Mouse (Mus musculus) layer of hippocampus, adult 18-20 months (tissue): Measurements from ENCODE around the gene Aff3. TPM values are rescaled to one million over a fixed set of nuclear protein-coding genes. Genes with fewer than 3 reads are reported as not detected.

ENCODE experiments used
- DNase-seq, 2 experiments: peaks; one replicate each; pipeline ENCODE4 v3.0.0; 2022; ENCODE audit warnings: low spot score in 2 of 2
- total RNA-seq, 2 experiments: library from RNA; stranded (reverse); gene quantifications; 2 replicates each; pipeline ENCODE4 v1.2.3; 2021

The Aff3 gene
- total RNA-seq, 2 experiments from 2014 or later, result 115 to 122 TPM

DNA sequence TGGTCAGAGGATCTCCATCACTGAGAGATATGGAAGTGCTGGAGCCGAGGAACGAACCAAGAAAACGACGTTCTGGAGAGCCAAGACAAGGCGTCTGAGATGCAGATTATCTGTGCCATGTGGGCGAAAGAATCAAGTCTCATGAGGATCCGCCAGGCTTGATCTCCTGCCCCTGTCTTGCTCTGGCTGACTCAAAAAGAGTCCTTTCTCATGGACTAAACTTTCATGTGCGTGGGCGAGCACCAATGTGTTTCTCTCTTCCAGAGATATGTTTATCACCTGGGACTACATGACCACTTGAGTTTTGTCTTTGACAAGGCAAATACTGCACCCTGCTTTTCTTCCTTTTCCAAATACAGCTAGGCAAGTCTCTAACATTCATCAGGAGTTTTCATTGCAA, 6.4 kb downstream of the Aff3 start:
- no peak for DNase-seq

DNA sequence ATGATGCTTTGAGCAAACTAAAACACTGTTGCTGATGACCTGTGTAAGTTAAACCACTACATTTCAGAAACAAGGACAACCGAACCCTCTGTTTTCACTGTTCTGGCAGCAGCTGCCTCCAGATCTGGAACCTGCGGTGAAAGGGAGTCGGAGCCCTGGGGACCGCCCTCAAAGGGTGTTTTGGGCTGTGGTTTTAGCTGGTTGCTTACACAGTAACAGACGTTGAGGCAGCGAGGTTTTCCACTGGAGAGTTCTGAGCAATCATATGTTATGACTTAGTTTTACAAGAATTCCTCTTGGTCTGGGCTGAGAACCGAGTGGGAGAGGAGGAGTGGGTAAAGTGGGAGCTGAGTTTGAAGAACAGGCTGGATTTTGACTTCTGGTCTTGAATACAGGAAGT, 7.1 kb downstream of the Aff3 start:
- DNase-seq, result no peak

DNA sequence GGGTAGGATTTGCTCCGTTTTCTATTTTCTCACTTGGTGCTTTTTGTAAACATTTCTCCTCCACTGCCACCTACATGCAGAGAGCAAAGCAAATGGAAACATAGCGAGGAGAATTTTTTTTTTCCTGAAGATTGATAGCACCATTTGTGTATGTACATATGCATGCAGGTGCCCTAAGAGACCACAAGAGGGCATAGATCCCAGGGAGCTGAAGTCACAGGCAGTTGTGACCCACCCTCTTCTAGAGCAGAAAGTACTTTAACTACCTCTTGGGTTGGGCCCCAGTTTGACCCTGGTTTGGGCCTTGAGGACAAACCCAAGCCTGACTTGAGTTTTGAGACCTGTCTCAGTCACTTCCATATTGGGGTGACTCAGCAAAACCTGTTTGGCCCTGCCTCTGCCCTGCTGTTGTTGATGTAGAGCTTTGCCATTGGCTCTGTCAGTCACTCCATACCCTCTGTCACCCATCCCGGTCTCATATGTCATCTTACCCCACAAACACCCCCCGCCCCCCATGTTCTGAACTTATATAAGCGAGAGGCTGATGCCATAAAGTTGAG, 9.7 kb downstream of the Aff3 start:
- no peak for DNase-seq

DNA sequence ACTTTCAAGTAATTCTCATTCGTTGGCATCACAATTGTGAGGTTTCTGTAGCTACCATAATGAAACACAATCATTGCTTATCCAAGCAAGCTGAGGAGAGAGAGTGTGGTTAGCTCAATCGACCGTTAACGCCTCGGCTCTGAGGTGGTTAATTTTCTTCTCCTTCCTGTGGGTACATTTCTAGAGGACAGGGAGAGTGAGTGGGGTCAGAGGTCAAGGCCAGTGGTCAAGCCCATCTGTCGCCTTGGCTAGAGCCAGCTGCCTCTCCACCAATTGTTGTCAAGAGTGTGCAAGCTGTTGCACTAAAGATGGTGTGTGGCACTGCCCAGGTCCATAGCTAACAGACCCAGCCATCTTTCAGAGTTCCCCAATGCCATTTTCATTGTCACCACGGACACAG, 14.7 kb downstream of the Aff3 start:
- DNase-seq, result no peak

DNA sequence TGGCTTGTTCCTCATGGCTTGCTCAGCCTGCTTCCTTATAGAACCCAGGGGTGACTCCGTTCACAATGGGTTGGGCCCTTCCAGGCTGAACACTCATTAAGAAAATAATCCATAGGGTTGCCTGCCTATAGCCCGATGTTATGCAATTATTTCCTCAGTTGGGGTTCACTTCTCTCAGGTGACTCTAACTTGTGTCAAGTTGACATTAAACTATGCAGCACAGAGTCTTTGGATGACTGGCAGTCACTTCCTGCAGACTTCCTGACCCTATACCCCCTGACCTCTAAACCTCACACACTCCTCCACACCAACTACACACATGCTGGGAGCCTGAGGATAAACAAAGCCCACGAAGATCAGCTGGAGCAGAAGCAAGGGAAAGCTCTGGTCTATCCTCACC, 15.6 kb downstream of the Aff3 start:
- DNase-seq, result no peak

DNA sequence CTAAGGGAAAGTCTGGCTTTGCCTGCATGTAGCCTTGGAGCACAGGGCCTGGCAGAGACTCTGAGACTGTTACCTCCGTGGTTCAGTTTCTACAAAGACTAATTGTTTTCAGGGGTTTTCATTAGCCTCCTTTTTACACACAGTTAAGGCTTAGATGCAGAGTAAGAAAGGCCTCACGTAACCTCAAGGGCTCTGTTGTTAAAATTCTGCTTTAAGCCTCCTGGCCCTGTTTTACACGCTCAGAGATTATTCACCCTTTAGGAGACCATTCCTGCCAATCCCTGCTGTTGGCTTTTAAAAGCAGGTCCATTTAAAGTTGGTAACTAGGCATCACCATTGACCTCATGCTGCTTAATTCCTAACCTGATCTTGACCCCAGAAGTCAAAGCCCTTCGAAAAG, 22.5 kb downstream of the Aff3 start:
- DNase-seq, result no peak

DNA sequence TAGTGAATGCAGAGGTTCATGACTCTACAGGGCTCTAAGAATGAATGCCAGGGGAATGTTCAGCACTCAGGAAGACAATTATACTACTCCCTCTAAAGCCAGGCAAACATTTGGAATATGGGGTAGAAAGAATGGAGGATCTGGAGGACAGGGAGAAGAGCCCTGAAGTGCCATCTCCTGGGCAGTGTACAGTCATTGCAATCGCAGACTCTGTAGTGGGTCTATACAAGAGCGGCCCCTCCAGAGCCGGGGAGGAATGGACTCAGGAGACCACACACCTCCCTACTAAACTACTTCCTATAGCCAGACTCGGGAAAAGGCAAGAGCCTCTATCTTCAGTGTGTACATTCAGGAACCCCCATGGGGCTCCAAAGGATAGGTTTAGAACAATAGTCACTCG, 25.1 kb downstream of the Aff3 start:
- no peak for DNase-seq

DNA sequence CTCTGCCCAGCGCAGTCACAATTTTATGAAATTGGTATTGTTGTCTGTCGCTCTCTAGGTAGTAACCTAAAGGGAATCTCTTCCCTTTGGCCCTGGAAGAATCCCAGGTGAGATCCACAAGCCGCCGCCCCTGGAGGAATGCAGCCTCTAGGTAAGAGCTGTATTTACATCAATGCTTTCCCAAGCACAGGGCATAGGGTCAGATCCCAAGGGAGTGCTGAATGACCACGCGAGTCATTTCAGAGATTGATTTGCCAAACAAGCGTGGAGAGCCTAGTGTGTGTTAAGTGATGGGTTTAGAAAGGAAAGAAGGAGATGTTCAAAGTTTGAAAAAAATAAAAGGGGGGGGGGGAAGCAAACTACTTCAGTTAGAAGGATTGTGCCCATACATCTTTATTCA, 29.2 kb downstream of the Aff3 start:
- DNase-seq, result no peak

DNA sequence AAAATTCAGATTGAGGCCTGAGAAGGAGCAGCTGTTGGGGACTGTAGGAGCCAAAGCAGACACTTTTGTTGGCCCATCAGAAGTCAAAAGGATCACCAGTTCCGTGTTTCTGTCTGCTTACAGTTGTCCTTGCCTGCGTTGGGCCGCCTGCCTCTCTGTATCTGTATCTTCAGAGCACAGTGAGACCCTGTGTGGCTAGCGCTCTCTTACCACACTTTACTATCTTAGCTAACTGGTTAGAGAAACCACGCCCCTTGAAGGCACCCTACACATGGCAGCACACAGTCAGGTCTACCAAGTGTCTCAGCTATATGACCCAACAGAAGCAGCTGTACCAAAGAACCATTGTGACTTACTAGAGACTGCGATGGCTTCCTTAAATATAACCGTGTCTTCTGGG, 30.7 kb downstream of the Aff3 start:
- DNase-seq, result no peak

DNA sequence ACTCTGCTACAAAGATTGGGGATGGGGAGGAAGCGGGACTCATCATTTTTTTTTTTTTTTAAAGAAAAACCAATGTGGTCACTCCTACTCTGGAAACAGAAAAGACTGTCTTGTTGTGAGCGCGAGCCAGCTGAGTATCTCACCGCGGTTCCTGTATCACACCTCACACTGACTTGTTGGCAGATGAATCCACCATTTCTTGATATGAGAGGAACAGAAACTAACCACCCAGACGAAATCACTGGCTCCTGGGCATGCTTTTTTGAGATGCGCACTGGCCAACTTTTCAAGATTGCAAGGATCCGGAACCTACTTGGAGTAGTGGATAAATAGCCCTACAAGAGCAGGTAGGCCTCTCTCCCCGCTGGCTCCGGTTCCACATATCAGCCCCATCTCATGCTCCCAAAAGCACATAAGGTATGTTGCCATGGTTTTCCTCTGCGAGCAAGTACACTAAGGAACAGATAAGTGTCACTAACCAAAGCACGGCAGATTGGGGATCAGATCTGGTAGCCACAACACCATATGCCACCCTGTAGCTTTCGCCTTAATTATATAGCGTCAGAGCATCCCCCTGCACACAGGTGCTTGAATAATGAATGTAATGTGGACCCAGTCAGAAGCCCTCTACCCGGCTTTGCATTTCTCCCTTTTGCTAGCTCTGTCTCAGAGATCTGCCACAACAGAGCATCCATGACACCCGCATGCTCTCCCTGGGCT, 32.1 kb downstream of the Aff3 start:
- peak in 1 of 2 experiments; percentile 41 for DNase-seq

DNA sequence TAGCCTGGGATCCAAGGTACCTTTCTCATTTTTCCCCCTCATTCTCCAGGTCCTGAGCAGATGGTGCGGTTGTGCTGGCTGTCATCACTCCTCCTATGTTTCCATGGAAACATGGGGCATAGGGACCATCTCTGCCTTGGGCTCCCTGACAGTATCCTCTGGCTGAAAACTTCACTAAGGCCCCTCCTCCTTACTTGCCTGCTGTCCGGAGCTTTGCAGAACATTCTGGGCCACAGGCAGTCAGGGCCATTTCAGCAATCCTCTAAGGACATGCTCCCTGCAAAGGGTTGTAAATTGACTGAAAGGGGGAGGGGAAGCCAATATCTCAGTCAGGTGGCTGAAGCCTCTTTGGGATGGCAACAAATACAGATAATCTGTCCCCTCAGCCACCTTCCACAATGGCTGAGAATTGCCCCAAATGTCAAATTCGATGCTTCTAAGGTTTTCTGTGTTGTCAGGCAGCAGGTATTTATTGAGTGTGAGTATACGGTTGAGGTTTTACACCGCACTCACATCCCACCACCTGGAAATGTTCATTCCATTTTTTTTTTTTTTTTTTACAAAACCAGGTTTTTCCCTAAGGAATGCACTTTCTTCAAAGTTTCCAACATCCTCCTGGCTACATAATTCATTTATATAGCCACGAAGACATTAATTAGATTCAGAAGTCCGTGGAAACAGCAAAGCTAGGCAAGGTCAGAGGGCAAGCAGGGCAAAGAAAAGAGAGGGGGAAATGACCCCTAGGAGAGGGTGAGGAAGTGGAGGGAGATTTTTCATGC, 33.1 kb downstream of the Aff3 start:
- no peak for DNase-seq

DNA sequence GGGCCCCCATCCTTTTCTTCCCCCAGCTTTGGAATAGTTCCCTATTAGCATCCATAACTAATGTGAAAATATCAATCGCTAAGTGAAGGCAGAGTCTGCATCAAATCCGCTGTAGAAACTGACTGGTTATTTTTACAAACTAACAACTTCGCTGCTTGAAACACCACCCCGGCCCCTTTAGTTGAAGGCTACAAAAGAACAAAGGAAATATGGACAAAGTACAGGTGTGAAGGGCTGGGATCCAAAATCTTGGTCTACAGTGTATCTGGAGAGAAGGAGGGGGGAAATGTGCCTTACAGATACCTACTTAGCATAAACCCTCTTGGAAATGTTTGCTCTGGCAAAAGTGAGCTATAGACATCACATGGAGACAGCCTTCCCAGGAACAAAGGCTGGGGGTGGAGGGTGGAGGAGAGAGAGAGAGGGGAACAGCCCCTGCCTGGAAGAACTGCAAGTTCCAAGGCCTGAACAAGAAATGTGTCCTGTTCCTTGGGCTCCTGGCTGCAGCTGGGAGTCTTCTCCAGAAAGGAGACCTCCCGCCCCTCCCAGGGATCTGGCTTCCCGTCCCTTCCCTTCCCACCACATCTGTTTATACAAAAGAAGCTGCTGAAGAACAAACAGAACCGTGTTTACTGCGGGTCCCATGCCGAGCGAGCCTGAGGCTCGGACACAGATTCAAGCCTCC, 35.7 kb downstream of the Aff3 start:
- peak in 1 of 2 experiments; percentile 54 for DNase-seq

DNA sequence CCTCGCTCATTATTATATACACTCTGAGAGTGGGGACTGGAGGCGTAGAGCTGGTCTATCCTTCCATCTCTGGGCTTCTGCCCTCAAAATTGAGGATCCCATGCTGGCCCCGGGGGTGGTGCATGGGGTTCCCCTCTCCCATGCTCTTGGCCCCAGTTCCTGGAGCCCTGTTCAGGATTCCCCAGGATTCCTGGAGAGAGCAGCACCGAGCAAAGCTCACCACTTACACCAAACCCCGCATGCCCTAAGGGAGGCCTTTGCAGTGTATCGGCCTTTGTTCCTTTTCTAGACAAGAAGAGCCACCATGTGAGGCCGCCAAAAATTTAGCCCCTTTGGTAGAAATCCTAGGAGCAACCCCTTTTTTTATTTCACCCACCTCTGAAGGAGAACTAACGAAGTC, 36.3 kb downstream of the Aff3 start:
- DNase-seq, result no peak

DNA sequence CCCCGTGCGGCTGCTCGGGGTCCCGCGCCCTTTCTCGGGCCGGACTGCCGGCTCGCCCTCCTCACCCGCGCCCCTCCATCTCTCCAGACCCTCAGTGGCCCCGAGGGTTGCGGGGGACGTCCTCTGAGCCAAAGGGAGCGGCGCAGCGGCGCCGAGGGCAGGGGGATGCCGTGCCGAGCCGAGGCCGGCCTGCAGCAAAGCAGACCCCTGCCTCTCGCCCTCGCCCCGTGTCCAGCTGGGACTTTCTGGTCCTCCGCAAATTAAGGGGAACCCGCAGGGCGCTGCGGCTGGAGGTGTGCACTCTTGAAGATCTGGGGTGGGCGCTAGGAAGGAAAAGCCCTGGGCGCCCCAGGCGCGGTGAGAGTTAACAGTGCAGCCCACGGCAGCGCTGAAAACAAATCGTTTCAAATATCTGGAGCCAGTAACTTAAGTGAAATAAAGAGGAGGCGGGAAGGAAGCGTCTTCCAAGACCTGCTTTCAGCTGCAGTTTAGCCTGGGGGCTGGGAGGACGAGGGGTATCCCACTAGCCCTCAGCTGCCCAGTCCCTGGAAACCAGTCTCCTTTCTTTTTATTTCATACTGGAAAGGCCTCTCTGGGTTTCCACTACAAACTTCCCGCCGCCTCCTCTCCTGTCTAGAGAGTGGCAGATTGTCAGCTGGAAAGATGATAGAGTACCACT, 36.9 kb downstream of the Aff3 start:
- peak; percentile 44 to 69 for DNase-seq

DNA sequence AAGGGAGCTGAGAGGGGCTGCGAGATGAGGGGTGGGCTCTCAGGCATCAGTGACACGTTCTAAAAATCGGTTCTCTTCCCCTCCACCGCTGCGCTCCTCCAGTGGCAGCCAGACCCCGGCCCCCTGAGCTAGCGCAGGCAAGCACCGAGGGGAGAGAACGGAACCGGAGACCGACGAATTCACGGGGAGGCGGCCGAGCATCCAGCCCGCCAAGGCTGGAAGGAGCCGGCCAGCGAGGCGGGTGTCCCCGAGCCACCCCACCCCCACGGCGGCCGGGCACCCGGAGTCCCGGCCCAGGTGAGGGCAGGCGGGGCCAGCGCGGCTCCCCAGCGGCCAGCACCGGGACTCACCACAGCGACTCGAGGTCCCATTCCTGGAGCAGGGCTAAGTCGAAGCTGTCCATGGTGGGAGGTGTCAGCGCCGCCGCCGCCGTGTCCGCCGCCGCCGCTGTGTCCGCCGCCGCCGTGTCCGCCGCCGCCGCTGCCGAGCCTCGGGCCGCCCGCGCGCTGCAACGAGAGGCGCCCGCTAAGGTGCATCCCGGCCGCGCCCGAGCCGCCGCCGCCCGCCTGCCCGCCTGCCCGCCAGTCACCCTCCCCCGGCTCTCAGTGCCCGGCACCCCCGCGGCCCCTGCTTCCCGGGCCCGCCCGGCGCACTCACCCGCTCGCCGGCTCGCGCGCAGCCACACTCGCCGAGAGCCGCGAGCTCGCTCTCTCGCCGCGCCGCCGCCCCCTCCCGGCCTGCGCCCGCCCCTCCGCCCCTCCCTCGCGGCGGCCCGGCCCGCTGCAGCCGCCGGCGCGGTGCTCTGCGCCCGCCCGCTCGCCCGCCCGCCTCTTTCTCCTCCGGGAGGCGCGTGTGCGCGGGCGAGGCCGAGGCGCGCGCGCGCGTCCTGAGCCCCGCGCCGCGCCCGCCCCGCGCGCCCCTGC, 37.8 kb downstream of the Aff3 start:
- peak; percentile 16 to 58 for DNase-seq

DNA sequence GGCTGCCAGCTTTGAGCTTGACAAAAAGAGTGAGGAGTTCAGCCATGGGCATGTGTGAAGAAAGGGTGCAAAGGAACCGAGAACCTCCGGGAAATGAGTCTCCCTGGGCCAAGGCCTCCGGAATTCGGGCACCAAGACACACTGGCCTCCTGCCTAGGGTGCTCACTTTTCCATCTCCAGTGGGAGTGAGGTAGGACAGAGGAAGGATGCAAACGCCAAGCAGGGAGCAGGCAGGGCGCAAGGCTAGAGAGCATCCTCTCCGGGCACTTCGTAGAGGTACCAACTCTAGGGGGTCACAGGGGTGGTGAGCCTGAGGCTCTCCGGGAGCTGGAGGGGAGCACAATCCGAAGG, 38.4 kb downstream of the Aff3 start:
- DNase-seq, result peak in 1 of 2 experiments; percentile 19

DNA sequence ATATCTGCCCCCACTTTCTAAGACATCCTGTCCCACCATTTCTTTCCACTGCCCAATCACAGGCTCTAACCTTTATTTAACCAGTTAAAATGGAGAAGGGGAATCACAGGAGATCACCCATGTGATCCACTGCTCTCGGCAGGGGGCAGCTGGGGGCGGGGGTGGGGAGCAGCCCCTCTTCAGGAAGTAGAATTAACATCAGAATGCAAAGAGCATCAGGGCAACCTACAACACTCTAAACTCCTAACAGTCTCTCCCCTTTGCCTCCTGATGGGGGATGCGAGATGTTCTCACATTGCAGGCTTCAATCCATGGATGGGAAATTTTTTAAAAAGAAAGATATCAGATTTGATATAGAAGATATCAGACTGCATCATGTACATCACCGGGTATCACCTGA, 42.9 kb downstream of the Aff3 start:
- DNase-seq, result no peak

DNA sequence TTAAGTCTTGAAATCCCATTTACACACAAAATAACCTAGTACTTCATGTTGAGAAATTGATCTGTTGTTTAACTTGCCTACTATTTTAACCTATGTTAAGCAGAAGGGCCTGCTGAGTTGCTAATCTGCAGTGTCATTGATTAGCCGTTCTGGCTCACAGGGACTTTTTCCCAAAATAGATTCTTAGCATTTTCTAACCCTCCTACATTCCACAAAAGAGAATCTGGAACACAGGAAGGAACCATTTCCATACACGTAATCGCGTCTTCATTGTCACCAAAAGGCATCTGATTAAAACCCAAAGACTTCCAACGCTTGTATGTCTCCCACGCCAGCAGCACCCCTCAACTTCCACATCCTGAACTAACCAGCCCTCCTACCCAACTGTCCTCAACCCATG, 44.4 kb downstream of the Aff3 start:
- peak in 1 of 2 experiments; percentile 41 for DNase-seq

DNA sequence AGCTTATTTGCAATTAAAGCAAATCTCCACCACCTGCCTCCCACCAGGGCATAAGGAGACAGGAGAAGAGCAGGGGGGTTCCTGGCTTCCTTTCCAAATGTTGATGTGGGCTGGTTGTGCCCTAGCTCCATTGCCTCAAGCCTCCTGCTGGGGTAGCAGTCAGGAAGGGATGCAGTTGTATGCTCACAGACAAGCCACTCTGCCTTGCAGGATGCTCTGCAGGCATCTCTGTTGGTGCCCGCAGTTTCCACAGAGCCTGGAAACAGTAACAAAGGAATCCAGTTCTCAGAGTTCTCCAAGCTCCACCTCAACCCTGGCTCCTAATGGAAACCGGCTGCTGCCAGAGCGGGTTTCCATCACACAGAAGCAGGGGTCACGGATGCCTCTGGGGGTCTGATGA, 58.0 kb downstream of the Aff3 start:
- DNase-seq, result no peak

DNA sequence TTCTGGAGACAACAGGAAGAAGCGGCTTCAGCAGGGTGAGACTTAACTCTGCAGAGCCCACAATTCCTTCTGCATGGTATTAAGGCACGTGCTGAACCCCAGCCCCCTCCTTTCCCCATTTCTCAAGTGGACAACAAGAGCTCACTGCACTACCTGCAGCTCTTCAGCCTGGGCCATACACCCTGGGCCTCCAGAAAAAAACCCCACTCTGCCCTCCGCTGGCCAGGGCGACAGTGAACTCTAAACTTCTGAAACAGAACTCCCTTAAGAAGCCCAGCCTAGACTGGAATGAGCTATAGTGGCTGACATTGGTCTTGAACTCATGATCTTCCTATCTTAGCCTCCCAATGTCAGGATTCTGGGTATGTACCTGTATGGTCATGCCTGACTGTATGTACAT, 59.3 kb downstream of the Aff3 start:
- DNase-seq, result no peak
